Mouse (Mus musculus) layer of hippocampus, adult 9-10 months (tissue): ENCODE data around the gene Ttc28.

Source experiments
- DNase-seq: peaks from one replicate; pipeline ENCODE4 v3.0.0; 2022; ENCODE audit warnings: low spot score

The Ttc28 gene

DNA sequence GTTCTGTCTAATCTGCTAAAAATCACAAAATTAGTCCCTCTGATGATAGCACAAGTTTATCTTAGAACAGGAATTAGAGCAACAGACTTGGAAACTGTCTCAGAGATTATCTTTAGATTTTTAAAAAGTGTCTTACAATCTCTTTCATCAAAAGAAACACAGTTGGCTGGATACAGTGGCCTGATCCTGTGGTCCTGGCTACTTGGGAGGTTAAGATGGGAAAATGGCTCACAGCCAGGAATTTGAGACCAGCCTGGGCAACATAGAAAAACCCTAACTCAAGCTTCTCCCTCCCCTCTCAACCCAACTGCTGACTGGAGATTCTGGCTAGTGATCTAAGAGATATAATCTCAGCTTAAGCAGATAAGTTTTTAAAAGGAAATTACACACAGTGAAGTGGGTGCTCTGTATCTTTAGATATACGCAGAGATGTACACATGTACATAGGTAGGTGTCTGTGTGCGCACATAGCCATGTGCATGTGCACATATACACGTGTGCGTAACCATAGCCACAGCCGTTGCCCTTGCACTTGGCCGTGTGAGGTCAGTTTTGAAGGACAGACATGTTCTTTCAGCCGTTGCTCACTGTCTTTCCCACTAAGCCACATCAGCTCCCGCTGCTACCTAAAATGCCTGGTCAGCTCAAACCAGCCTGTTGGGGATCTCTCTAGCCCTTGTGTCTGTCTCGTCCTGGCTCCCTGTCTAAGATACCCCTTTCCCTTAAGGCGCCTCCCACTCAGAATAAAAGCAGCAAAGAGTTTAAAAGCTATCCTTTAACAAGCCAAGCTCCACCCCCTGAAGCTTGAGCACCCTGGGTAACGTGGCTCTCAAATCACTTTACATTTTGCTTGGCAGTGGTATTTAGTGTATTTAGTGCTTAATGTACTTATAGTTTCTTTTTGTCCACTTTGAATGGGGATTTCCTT is 217.9 kb downstream of the Ttc28 start:
- no peak for DNase-seq

DNA sequence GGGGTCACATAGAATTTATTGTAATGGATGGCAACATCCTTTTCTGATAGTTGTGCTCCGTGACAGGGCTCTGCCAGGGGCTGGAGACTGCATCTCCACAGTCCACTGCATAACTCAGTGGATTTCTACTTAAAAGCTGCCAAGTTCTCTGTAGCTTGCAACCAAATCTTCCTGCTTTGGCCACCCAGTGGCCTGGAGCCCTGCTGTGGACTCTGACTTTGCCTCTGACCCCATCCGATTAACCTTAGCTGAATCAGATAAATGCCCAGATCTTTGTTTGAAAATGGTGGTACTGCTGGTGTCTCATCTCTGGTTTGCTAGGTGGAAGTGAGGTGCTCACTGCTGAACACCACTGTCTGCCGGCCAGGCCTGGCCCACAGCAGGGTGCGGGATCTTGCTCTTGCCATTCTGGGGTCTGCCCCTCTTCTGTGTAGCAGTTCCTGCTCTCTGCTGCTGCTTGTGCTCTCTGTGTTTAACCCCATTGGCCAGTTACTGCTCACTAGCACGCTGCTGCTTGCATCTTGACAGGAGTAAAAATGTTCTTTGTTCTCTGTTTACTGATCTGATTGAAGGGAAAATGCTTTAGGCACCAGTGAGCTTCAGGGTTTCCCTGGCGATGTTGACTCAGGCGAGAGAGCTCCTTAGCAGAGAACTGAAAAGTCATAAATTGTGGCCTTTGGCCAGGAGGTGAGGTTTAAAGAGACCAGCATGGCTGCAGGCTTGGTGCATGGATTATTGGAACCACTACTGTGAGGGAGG is 219.1 kb downstream of the Ttc28 start:
- DNase-seq = no peak

DNA sequence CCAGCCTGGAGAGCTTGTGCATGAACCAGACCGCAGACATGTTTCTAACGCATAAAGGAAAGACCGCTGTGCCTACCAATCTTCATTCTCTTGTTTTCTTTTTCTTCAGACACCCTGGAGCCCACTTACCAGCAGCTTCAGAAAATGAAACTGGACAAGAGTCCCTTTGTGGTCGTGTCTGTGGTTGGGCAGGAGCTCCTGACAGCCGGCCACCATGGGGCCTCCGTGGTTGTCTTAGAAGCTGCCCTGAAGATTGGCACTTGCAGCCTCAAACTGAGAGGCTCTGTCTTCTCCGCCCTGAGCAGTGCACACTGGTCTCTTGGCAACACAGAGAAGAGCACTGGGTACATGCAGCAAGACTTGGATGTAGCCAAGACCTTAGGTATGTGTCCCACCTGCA is 221.0 kb downstream of the Ttc28 start:
- DNase-seq = no peak

DNA sequence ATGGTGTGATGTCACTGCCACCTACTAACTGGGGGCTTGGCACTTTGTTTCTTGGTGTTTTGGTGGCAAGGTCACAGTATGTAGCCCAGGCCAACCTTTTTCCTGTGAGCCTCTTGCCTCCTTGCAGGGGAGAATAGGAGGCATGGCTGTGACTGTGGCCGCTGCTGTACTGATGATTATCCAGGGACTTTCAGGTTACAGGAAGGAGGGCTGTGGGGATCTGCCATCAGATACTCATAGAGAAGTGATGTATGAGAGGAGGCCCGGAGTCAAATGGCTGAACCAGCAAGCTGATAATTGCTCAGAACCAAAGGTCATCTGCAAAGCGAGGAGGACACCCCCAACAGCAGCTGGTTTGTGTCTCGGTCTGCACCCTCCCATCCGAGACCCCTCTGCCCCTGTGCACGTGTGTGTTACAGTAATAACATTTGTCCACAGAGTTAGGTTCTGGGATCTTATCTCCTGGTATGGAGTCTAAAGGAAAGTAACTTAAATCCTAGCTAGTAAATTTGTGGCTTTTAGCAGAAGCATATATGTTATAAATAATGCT is 221.9 kb downstream of the Ttc28 start:
- DNase-seq = no peak

DNA sequence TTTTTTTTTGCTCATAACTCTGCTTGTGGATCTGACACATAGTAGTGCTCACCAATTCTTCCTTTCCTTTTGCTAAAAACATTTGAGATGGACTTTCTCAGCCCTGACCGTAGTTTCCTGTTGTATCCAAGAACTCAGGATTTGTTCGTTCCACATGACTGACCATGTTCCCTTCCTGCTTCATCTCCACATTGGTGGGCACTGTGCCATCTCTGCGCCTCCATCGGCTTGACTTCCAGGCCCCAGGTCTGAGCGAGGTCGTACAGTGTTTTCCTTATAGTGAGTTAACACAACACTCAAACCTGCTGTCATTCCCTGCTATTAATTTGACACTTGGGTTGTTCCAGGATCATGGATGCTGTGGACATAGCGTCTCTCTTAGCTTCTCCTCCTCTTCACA is 225.2 kb downstream of the Ttc28 start:
- DNase-seq = no peak

DNA sequence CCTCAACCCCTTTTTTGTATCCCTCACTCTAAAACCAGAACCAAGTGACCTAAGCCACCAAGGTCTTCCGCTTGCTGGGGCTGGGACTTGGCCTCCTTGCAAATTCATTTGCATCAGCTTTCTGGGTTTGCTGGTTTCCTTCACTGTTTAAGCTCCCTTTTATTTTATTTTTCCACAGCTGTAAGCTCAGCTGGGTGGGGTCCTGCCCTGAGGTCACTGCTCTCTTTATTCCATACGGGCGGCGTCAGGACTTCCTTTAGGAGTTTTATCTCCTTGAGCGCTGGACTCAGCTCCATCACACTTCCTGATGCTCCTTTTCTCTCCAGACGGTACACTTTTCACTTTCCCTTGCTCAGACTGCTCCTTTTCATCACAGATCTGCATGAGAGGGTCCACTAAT is 231.8 kb downstream of the Ttc28 start:
- no peak for DNase-seq

DNA sequence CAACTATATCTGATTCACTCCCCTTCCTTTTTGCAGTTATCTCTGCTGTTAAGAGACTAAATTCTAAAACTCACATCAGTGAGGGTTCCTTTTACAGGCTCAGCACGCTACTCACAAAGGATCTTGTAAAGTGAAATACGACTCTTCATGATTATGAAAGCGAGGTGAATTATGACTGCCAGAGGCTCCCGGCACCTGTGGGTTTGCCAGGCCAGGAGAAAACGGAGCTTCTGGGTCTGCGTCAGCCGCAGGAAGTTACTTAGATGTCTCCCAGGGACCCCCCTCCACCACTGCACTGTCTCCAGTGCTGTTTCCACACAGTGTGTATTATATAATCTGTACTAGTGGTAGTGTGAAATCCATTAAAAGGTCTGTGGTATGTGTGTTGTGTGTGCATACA is 233.6 kb downstream of the Ttc28 start:
- DNase-seq = no peak

DNA sequence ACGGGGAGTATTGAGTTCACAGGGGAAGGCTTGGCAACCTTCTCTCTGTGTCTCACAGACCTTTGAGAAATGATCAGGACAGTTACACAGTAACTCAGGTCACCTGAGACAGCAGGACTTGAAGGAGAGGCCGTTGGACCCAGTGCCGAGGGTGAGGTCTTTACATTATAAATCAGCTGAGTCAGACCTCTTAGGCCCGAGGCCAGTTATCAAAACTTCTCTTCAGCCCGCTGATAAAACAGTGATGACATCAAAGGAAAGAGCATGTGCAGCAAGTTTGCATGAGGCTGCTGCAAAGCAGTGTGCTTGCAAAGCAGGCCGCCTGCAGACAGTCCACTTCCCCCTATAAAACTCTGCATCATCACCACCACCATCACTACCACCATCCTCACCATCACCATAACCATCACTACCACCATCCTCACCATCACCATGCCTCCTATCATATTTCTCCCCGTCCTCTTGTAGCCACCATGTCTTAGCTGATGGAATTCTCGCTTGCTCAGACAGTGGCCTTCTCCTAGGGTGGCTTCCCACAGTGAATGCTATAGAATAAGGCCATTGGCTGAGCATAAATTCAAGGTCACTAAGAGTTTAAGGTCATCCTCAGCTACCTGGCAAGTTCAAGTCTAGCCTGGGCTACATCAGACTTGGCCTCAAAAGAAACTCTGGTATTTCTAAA is 234.2 kb downstream of the Ttc28 start:
- no peak for DNase-seq

DNA sequence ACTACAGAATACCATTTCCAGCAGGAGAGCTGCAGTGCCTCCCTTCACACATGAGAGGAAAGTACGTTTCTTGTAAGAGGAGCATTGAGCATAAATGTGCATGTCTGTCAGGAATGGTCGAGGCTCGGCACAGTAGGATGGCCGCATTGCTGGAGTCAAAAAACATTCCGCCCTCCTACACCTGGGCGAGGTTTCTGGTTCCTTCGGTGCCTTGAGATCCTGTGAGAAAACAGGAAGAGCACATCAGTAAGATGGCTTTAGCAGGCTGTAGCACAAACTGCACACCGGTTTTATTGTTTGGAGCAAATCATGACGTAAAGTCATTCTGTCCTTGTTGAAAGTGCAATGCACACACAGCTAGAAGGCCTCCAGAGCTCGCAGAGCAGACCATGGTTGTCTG is 235.0 kb downstream of the Ttc28 start:
- no peak for DNase-seq

DNA sequence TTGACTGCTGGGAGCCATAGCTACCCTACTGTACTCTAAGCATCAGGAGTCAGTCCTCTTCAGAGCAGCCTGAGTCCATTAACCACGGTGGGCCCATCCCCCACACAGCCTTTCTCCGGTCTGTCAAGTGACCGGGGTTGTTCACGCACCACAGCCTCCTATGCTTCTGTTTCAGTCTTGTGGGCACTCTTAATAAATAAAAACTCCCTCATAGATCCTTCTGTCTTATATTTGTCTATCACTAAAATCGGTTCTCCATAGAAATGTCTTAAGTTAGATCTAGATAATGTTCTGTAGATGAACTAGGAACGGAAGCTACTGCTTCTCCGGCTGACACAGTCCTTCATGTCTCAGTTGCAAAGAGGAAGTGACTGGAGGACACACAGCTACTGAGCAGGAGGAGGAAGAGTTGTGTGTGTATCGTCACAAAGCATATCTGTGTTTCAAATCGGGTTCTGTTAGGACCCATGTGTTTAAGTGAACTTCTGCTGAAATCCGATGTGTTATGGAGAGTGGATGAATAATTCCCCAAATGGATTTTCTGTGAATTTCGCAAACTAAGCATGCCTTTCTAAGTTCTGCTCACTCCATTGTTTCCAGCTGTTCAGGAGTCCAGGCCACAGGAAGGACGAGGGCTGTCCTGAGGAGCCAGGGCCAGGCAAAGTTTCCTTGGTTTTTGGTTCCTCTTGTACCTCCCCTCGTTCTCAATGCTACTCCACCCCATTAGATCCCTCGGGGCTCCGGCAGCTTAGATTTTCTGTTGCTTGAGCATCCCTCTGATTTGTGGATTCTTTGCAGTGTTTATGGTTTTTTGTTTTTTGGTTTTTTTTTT is 236.1 kb downstream of the Ttc28 start:
- peak; percentile 22 for DNase-seq

DNA sequence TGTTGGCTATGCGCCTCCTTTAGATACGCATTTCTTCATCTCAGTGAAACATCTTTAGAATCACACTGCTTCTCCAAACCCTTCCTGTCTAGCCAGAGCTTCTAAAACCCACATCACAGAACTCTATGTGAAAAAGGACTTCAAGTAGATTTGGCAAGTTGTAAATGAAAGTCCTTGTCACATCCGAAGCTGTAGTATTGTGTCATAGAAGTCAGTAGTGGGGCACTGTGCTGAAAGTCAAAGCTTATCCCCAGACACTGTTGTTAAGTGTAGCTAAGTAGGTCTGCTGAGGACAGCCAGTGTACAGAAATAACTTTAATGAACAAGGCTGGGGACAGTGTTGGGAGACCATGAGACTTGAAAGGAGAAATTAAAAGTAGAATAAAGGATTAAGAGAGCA is 240.2 kb downstream of the Ttc28 start:
- no peak for DNase-seq

DNA sequence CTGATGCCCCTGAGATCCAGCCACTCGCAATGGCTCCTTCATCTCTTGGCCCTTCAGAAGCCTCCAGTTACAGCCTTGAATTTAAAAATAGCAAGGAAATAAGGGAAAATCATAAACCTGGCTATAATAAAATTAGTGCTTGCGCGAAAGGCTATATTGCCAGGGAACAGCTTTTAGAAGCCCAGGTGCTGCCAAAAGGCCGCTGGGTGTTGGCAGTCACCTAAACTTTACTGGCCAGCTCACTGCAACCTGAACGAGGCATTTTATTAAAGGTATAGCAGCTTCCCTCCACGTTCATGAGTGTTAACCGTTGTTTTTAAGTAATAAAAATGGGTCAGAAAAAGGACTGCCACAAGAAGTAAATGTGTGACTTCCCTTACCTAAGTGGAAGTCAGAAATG is 240.7 kb downstream of the Ttc28 start:
- DNase-seq = no peak

DNA sequence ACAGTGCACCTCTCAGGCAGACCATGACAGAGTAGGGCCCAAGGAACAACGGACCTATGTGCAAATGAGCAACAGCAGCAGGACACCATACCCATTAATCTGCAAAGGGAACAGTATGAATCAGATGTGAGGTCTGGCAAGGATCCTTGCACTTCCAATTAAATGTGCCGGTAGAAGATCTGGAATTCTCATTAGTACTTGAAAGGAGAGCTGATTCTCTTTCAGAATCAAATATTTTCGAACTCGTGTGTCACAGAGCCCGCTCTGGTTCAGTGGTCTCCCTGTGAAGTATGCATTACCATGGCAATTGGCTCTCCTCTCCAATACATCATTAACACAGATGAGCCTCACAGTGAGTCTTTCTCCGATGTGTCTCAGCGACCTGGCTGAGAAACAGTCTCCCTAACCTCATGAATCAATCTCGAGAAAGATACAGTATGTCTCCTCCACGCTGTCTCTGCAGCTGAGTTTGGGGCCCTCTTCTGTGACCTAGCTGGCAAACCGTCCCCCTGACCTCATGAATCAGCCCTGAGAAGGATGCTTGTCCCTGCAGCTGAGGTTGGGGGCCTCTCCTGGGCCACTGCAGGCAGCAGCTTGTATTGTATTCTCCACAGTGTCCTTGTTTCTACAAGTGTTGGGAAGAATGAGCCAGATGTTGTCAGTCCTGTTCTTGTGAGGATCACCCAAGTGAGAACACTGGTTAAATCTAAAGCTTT is 241.3 kb downstream of the Ttc28 start:
- no peak for DNase-seq

DNA sequence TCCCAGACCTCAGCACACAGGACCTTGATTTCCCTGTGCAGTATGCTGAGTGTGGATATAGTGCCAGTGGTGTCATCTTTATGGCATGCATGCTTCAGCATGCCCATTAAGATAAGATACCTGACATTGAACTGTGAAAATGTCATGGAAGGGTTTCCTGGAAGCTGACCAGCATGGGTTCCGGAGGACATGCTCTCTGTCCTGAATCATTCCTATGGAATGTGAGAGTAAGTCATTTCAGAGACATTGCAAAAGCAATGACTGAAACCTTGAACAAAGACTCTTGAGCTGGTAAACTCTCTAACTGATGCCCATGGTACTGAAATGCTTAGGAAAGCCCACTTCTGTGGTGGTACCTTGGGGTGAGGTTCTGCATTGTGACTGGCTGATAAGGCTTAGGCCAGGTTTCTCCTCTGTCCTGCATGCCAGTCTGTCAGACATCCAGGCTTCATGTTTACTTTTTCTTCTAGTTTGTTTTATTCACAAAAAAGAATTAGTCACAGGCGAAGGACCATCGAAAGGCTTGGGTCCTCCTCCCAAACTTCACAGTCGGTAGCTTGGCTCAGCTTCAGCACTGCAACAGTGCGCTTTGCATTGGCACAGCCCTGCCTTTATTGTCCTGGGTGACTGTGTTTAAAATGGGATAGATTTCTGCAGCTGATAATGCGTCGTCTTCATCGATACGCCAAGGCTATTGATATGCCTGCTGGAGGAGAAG is 242.9 kb downstream of the Ttc28 start:
- DNase-seq = no peak

DNA sequence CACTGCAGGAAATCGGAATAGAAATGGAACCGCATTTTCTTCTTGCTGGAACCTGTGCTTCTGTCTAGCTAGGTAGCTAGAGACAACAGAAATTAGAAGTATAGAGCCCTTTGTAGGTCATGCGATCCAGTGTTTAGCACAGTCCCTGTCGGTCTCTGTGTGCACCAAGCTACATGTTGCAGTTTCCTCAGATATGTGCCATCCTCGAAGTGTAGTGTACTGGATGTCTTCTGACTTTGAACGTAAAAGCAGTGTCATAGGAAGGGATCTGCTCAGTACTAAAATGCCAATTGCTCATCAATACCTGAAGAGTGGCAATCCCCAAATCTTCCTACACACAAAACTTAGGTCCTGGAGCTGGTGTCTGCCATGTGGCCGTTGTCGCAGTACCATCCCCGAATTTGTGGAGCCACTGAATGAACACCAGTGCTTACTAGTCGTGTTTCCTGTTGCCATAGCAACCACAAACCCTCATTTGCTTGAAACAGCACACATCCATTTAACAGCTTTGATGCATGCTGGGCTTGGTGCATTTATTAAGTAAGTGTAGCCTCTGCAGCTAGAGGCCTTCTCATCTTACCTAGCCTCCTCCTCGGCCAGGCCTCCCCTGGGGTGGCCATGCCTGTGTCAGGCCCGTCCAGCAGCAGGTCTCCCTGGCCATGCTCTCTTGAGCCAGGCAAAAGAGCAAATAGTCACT is 243.6 kb downstream of the Ttc28 start:
- no peak for DNase-seq

DNA sequence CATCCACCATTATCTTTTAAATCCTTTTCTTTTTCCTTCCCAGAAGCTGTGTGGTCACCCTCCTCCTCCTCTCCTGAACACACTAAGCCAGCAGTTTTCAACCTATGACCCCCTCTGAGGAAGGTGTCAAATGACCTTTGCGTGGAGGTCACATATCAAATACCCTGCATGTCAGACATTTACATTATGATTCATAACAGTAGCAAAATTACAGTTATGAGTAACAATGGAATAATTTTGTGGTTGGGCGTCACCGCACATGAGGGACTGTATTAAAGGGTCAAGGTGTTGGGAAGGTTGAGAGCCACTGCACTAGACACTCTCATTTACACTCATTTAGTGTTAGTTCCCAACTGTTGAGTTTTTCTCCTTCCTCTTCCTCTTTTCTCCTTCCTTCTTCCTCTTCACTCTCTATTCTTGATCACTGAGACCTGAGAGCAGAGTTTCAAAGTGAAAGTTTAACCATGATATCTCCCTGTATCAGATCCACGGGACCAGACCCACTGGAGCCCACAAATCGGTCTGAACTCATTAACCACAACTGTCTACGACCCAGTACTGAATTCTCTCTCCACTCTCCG is 245.1 kb downstream of the Ttc28 start:
- DNase-seq = no peak

DNA sequence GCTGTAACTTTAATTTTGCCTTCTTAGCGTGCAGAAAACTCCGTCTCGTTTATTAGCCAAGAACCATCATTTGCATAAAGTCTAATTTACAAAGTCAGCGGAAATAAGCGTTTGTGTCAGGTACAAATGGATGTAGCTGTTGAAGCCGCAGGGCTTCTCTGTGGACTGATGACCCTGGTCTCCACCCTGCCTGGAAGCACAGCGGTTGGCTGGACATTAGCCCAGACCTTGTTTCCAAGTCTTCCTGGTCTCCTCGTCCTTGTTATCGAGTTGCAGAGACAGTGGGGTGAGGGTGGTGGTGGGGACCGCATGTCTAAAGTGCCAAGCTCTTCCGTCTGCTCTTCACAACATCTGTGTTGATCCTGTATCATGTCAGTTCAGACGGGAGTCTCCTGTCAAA is 246.1 kb downstream of the Ttc28 start:
- DNase-seq = no peak

DNA sequence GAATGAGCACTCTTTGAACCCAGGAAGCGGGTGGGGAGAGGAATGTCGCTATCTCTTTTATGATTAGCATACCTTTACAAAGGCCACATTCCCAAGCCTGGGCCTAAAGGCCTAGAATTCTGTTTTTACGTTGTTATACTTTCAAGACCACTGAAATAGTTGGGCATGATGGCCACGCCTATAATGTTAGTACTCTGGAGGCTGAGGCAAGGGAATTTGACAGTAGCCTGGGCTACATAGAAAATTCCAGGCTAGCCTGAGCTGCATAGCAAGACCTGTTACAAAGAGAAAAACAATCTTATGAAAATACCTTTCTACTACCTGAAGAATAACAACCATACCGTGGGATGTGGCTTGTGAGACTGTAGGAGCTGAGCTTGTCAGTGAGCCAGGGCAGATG is 248.2 kb downstream of the Ttc28 start:
- no peak for DNase-seq

DNA sequence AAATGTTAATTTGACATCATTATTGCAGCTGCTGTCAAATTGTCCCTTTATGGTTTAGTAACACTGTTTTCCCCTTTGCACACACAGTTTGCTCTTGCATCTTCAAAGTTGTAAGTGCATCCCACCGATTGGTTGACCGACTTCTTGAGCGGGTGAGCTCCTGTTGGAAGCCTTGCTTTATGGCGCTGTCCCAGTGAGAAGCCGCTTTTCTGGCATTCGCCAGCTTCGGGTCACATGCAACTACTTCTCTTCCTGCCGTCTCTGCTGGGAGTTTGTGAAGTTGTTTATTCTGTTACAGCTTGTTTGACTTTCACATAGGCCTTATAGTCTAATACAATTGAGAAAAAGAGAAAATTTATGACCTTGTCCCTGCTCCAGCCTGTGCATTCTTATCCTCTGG is 250.5 kb downstream of the Ttc28 start:
- DNase-seq = no peak
